Mouse (Mus musculus): ENCODE measurements around the gene Tomm5. TPM values are rescaled to one million over a fixed set of nuclear protein-coding genes. Genes with fewer than 3 reads are reported as not detected.

Gene Tomm5
- polyA plus RNA-seq (2015; fragmentation: Nextera tagmentation; extraction: Ambion mirVana) = 218 and 228 TPM in 2 replicates

DNA sequence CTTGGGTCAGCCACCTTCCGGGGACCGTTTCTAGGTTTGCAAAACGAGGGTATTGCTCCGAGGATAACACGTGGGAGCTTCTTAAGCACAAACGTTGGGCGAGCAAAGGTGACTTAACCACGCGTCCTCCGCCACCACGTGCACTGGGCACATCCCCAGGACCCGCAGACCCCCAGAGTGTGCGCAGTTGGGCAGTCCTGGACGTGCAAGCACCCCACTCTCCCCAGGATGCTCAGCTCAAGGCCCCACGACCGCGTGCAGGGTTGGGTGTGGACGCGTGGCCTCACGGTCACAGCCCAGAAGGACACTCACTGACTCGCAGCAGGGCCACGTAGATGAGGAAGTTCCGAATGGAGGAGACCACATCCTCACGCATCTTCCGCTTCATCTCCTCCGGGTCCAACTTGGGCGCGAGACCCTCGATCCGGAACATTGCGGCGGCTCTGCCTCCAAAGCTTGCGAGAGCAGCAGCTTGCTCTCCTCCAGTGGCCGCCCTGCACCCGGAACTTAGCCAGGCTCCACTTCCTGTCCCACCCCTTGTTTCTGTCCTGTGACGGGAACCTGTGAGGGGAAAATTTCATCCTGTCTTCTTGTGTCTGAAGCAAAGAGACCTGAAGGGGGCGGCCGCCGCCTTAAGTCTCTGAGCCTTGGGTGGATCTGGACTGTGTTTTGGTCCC, at the start of gene Tomm5:
Gene Tomm5, minus strand, starts transcription at position 514 of the 677 bp plus-strand sequence.

GRCm38 (mm10) chr4:45084021-45084894, 23.7 kb downstream of the Tomm5 start, which contains the start of gene Fbxo10:
Fbxo10 (minus strand) TSS chr4:45084604.

Other genes with a start within 250 kb of the Tomm5 start
- gene Grhpr, start 126.7 kb downstream of the Tomm5 start, polyA plus RNA-seq (2015; fragmentation: Nextera tagmentation; extraction: Ambion mirVana) = 42.3 and 47.9 TPM in 2 replicates
- 23.4 and 24.9 TPM in 2 replicates for gene Zbtb5, start 95.7 kb downstream of the Tomm5 start, polyA plus RNA-seq (2015; fragmentation: Nextera tagmentation; extraction: Ambion mirVana)
- 26.0 and 26.7 TPM in 2 replicates for gene Polr1e, start 89.5 kb downstream of the Tomm5 start, polyA plus RNA-seq (2015; fragmentation: Nextera tagmentation; extraction: Ambion mirVana)
- gene Fbxo10, start 23.5 kb downstream of the Tomm5 start, polyA plus RNA-seq (2015; fragmentation: Nextera tagmentation; extraction: Ambion mirVana) = 13.2 and 15.4 TPM in 2 replicates
- 5.4 TPM in 2 replicates for gene Frmpd1, start 76.8 kb upstream of the Tomm5 start, polyA plus RNA-seq (2015; fragmentation: Nextera tagmentation; extraction: Ambion mirVana)
- gene Trmt10b, start 189.0 kb upstream of the Tomm5 start, polyA plus RNA-seq (2015; fragmentation: Nextera tagmentation; extraction: Ambion mirVana) = 18.3 and 22.2 TPM in 2 replicates
- 8.4 and 11.8 TPM in 2 replicates for gene Dcaf10, start 234.0 kb upstream of the Tomm5 start, polyA plus RNA-seq (2015; fragmentation: Nextera tagmentation; extraction: Ambion mirVana)
- 27.8 and 28.5 TPM in 2 replicates for gene Exosc3, start 234.6 kb upstream of the Tomm5 start, polyA plus RNA-seq (2015; fragmentation: Nextera tagmentation; extraction: Ambion mirVana)

Measured in neural tube, postnatal 0 days (tissue).